In genomic region chr10:116300824-116301223, GRCm38 (mm10) we compare ENCODE assay signal across 9 mouse cellular contexts. TPM values are rescaled to one million over a fixed set of nuclear protein-coding genes. Genes with fewer than 3 reads are reported as not detected.
DNase-seq lines count a peak whose midpoint lies in the region; ATAC-seq lines count a peak whose summit lies in the region.
"Had no signal": no experiment of that assay in that cellular context is flagged by ENCODE, and none has a peak within 500 bp of the region (broad histone marks: within the 10 kb centered on the region; RNA-seq: fewer than 3 reads in every experiment).

No protein-coding gene starts in this region.

- no peaks in the 10 kb centered on the region for H3K36me3 ChIP-seq in heart, embryonic 10.5 days
- no peaks in the 10 kb centered on the region for H3K36me3 ChIP-seq in forebrain, embryonic 12.5 days (replicated peaks)
- H3K36me3 ChIP-seq in kidney, embryonic 15.5 days = no peaks in the 10 kb centered on the region
- no peaks in the 10 kb centered on the region for H3K36me3 ChIP-seq in midbrain, embryonic 14.5 days (ENCODE audit: control insufficient read depth, insufficient read depth, low read length)

- peak overlapping the region; percentile 39 for H3K9ac ChIP-seq in forebrain, embryonic 12.5 days
- peak overlapping the region; percentile 33 for H3K9ac ChIP-seq in kidney, embryonic 15.5 days
- H3K9ac ChIP-seq in midbrain, embryonic 14.5 days (replicated peaks; ENCODE audit: low read length) = peak overlapping the region; percentile 42

- H3K9me3 ChIP-seq in heart, embryonic 10.5 days = no peaks in the 10 kb centered on the region
- H3K9me3 ChIP-seq in forebrain, embryonic 12.5 days = no peaks in the 10 kb centered on the region
- no peaks in the 10 kb centered on the region for H3K9me3 ChIP-seq in kidney, embryonic 15.5 days (replicated peaks)
- no peaks in the 10 kb centered on the region for H3K9me3 ChIP-seq in midbrain, embryonic 14.5 days (ENCODE audit: control insufficient read depth, low read length)

- H3K27me3 ChIP-seq in heart, embryonic 10.5 days (ENCODE audit: insufficient read depth, poor library complexity, severe bottlenecking) = peaks cover 40% of the 10 kb centered on the region
- H3K27me3 ChIP-seq in forebrain, embryonic 12.5 days = peaks cover 30% of the 10 kb centered on the region
- peaks cover 52% of the 10 kb centered on the region for H3K27me3 ChIP-seq in kidney, embryonic 15.5 days
- H3K27me3 ChIP-seq in midbrain, embryonic 14.5 days (ENCODE audit: control insufficient read depth, insufficient read depth, low read length) = peaks cover 15% of the 10 kb centered on the region

- no peak for DNase-seq in heart, embryonic 10.5 days (ENCODE audit: low spot score)
- no peak for DNase-seq in heart, postnatal 4 days
- DNase-seq in midbrain, embryonic 14.5 days = no peak
- DNase-seq in cerebellum, adult 11-12 months = no peak
- DNase-seq in thymus, adult 18-20 months = no peak
- DNase-seq in frontal cortex, postnatal 14 days (ENCODE audit: low spot score in 2 of 2) = no peak

- ATAC-seq in forebrain, embryonic 12.5 days (ENCODE audit: low FRiP score) = 0 out of 2 replicates have a peak, but pooled peaks have one; percentile 4
- ATAC-seq in kidney, embryonic 15.5 days (replicated peaks; ENCODE audit: low FRiP score) = peak; percentile 55; the same call in 1 of the 2 replicates
- no peak for ATAC-seq in midbrain, embryonic 14.5 days (ENCODE audit: low FRiP score, low TSS enrichment)
- ATAC-seq: activated CD4-positive, CD25-positive, alpha-beta regulatory T cell, adult 4 months had no signal

- 6% methylated on average over 7 of the region's 7 CpGs for whole genome bisulfite sequencing in heart, embryonic 10.5 days
- WGBS in forebrain, embryonic 12.5 days = 13% methylated on average over 7 of the region's 7 CpGs
- WGBS in kidney, embryonic 15.5 days = 8% methylated on average over 7 of the region's 7 CpGs
- WGBS in midbrain, embryonic 14.5 days = 16% methylated on average over 7 of the region's 7 CpGs

- H3K4me3 ChIP-seq in heart, embryonic 10.5 days = peak overlapping the region; percentile 64
- peak overlapping the region; percentile 50 for H3K4me3 ChIP-seq in forebrain, embryonic 12.5 days (replicated peaks)
- H3K4me3 ChIP-seq in kidney, embryonic 15.5 days (replicated peaks) = peak overlapping the region; percentile 53
- peak overlapping the region; percentile 43 for H3K4me3 ChIP-seq in midbrain, embryonic 14.5 days (replicated peaks; ENCODE audit: low read depth, low read length)

- peak overlapping the region; percentile 75 for H3K4me2 ChIP-seq in forebrain, embryonic 12.5 days
- H3K4me2 ChIP-seq in kidney, embryonic 15.5 days = peak overlapping the region; percentile 94
- peak overlapping the region; percentile 95 for H3K4me2 ChIP-seq in midbrain, embryonic 14.5 days (ENCODE audit: low read length)

- peak overlapping the region; percentile 79; the same call in 1 of the 2 replicates for H3K27ac ChIP-seq in heart, embryonic 10.5 days
- no peak overlapping the region for H3K27ac ChIP-seq in forebrain, embryonic 12.5 days
- H3K27ac ChIP-seq in kidney, embryonic 15.5 days = no peak overlapping the region; the same call in 1 of the 2 replicates
- no peak overlapping the region for H3K27ac ChIP-seq in midbrain, embryonic 14.5 days (replicated peaks; ENCODE audit: low read depth, low read length)

- H3K4me1 ChIP-seq in heart, embryonic 10.5 days = peaks cover 25% of the 10 kb centered on the region
- H3K4me1 ChIP-seq in forebrain, embryonic 12.5 days = peaks cover 6% of the 10 kb centered on the region; the same call in 1 of the 2 replicates
- H3K4me1 ChIP-seq in kidney, embryonic 15.5 days = peaks cover 11% of the 10 kb centered on the region
- H3K4me1 ChIP-seq in midbrain, embryonic 14.5 days (ENCODE audit: control insufficient read depth, insufficient read depth, low read length) = peaks cover 9% of the 10 kb centered on the region

RNA-seq across cellular contexts. Expression of gene Ptprb, which starts 25.5 kb away (rescaled TPM):
- polyA plus RNA-seq in heart, embryonic 10.5 days (2016; fragmentation: Nextera tagmentation; extraction: Ambion mirVana) = 5.4 and 7.4 TPM in 2 replicates
- 10 to 100 TPM; 56.8 to 65.5 TPM for total RNA-seq in heart, postnatal 4 days (2021)
- polyA plus RNA-seq in forebrain, embryonic 12.5 days (2016; fragmentation: Nextera tagmentation; extraction: Ambion mirVana) = 2.8 and 2.9 TPM in 2 replicates
- 7.2 and 7.4 TPM in 2 replicates for polyA plus RNA-seq in kidney, embryonic 15.5 days (2015; fragmentation: Nextera tagmentation; extraction: Ambion mirVana)
- polyA plus RNA-seq in midbrain, embryonic 14.5 days (2014; fragmentation: Nextera tagmentation; extraction: Ambion mirVana) = 2.1 and 3.7 TPM in 2 replicates
